Mouse (Mus musculus): ENCODE measurements around the gene Fam161a.
A peak's percentile ranks its signal among the peaks of the same experiment; 100 is the strongest.

Gene Fam161a

GRCm38 (mm10) chr11:23007481-23008180, at the start of gene Fam161a:
Gene Fam161a (plus strand): TSS chr11:23007531.
- peak; percentile 81 for DNase-seq

GRCm38 (mm10) chr11:22957791-22958374, 49.4 kb upstream of the Fam161a start:
- no peak for DNase-seq

GRCm38 (mm10) chr11:22962101-22962500, 45.2 kb upstream of the Fam161a start:
- no peak for DNase-seq

- no peak for DNase-seq
Observed at GRCm38 (mm10) chr11:22964401-22964800, 42.9 kb upstream of the Fam161a start.

GRCm38 (mm10) chr11:22965503-22965902, 41.8 kb upstream of the Fam161a start:
- DNase-seq, result no peak

- DNase-seq, result no peak
Observed at GRCm38 (mm10) chr11:22969486-22969885, 37.8 kb upstream of the Fam161a start.

- no peak for DNase-seq
Observed at GRCm38 (mm10) chr11:22970546-22970945, 36.8 kb upstream of the Fam161a start.

- DNase-seq, result peak; percentile 87
Observed at GRCm38 (mm10) chr11:22971835-22972709, 35.3 kb upstream of the Fam161a start, which contains the start of gene Zrsr1. Gene Zrsr1 (plus strand): TSS chr11:22972005.

GRCm38 (mm10) chr11:22972746-22973526, 34.4 kb upstream of the Fam161a start:
- peak; percentile 92 for DNase-seq

GRCm38 (mm10) chr11:22973599-22973998, 33.7 kb upstream of the Fam161a start:
- peak; percentile 24 for DNase-seq

GRCm38 (mm10) chr11:22978215-22978614, 29.1 kb upstream of the Fam161a start:
- no peak for DNase-seq

GRCm38 (mm10) chr11:22978711-22979110, 28.6 kb upstream of the Fam161a start:
- no peak for DNase-seq

GRCm38 (mm10) chr11:22979221-22979620, 28.1 kb upstream of the Fam161a start:
- DNase-seq, result no peak

GRCm38 (mm10) chr11:22981041-22981440, 26.3 kb upstream of the Fam161a start:
- no peak for DNase-seq

- no peak for DNase-seq
Observed at GRCm38 (mm10) chr11:22981543-22981950, 25.8 kb upstream of the Fam161a start.

- DNase-seq, result peak; percentile 95
Observed at GRCm38 (mm10) chr11:22981984-22982757, 25.2 kb upstream of the Fam161a start, which contains the start of the genes Gm28048 and Commd1. Gene Gm28048 (minus strand): TSS chr11:22982090. Gene Commd1 (minus strand): TSS chr11:22982382.

- no peak for DNase-seq
Observed at GRCm38 (mm10) chr11:22982846-22983245, 24.5 kb upstream of the Fam161a start.

- no peak for DNase-seq
Observed at GRCm38 (mm10) chr11:22985510-22985909, 21.8 kb upstream of the Fam161a start.

GRCm38 (mm10) chr11:22987357-22987756, 20.0 kb upstream of the Fam161a start:
- DNase-seq, result peak; percentile 27

- DNase-seq, result no peak
Observed at GRCm38 (mm10) chr11:22989786-22990185, 17.5 kb upstream of the Fam161a start.

GRCm38 (mm10) chr11:22990393-22991126, 16.8 kb upstream of the Fam161a start, which contains the start of gene Cct4:
Gene Cct4 (plus strand): TSS chr11:22990519.
- peak; percentile 93 for DNase-seq

All from liver (tissue).